Mouse (Mus musculus) brown adipose tissue, adult 24 weeks (tissue): ENCODE measurements around the gene Grip2. TPM values are rescaled to one million over a fixed set of nuclear protein-coding genes. Genes with fewer than 3 reads are reported as not detected.

Source experiments
- H3K27ac ChIP-seq: fragments of 200-500 bp; replicated peaks from 2 replicates; pipeline ENCODE4 v1.5.1; 2012; ENCODE audit warnings: low read depth, mild to moderate bottlenecking, low read length
- H3K4me1 ChIP-seq: fragments of 200-500 bp; 2 replicates; pipeline ENCODE4 v1.6.1; 2012; ENCODE audit warnings: low read length, mixed read lengths; ENCODE audit not compliant: control insufficient read depth, insufficient read depth, insufficient read length
- H3K4me3 ChIP-seq: fragments of 200-500 bp; 2 replicates; pipeline ENCODE4 v1.5.1; 2012; ENCODE audit warnings: low read depth, mild to moderate bottlenecking, low read length, moderate library complexity; ENCODE audit not compliant: insufficient read depth
- polyA plus RNA-seq: library from polyadenylated mRNA; stranded (reverse); fragments of >200 nt; gene quantifications from 2 replicates; pipeline ENCODE4 v1.2.4, GENCODE M21; 2012; ENCODE audit not compliant: missing spikeins, insufficient read depth, insufficient read length

Grip2 gene
- polyA plus RNA-seq, 1 experiment: 0.48 TPM

GRCm38 (mm10) chr6:91754845-91755244 lies 72.2 kb downstream of the Grip2 start:
- Histone ChIP-seq H3K4me3 (no peak overlapping the region), H3K27ac (no peak overlapping the region), H3K4me1 (peaks cover 4% of the 10 kb centered on the region; the same call in 1 of the 2 replicates)

- no peak overlapping the region for H3K4me3 ChIP-seq
- no peak overlapping the region; the same call in 1 of the 2 replicates for H3K27ac ChIP-seq
- H3K4me1 ChIP-seq: peaks cover 4% of the 10 kb centered on the region; the same call in 1 of the 2 replicates
Observed at GRCm38 (mm10) chr6:91754098-91754497, 73.0 kb downstream of the Grip2 start.

GRCm38 (mm10) chr6:91752884-91753283 lies 74.2 kb downstream of the Grip2 start:
- H3K4me3 ChIP-seq: no peak overlapping the region
- H3K4me1 ChIP-seq: peaks cover 4% of the 10 kb centered on the region; the same call in 1 of the 2 replicates
- H3K27ac ChIP-seq: peak overlapping the region; percentile 41

- Histone ChIP-seq H3K4me3 (no peak overlapping the region), H3K27ac (no peak overlapping the region), H3K4me1 (peaks cover 4% of the 10 kb centered on the region; the same call in 1 of the 2 replicates)
Observed at GRCm38 (mm10) chr6:91750976-91751375, 76.1 kb downstream of the Grip2 start.

- no peak overlapping the region for H3K27ac ChIP-seq
- no peak overlapping the region for H3K4me3 ChIP-seq
- no peaks in the 10 kb centered on the region for H3K4me1 ChIP-seq
Observed at GRCm38 (mm10) chr6:91746776-91747175, 80.3 kb downstream of the Grip2 start.

- Histone ChIP-seq H3K27ac (no peak overlapping the region), H3K4me3 (no peak overlapping the region), H3K4me1 (no peaks in the 10 kb centered on the region)
Observed at GRCm38 (mm10) chr6:91745947-91746582, 81.0 kb downstream of the Grip2 start.

- no peaks in the 10 kb centered on the region for H3K4me1 ChIP-seq
- no peak overlapping the region for H3K27ac ChIP-seq
- H3K4me3 ChIP-seq: no peak overlapping the region
Observed at GRCm38 (mm10) chr6:91745246-91745645, 81.8 kb downstream of the Grip2 start.

- no peak overlapping the region for H3K27ac ChIP-seq
- H3K4me3 ChIP-seq: no peak overlapping the region
- no peaks in the 10 kb centered on the region; the same call in 1 of the 2 replicates for H3K4me1 ChIP-seq
Observed at GRCm38 (mm10) chr6:91743886-91744285, 83.2 kb downstream of the Grip2 start.

- H3K4me3 ChIP-seq: no peak overlapping the region
- H3K27ac ChIP-seq: no peak overlapping the region
- H3K4me1 ChIP-seq: peaks cover 7% of the 10 kb centered on the region
Observed at GRCm38 (mm10) chr6:91742995-91743394, 84.1 kb downstream of the Grip2 start.

- peaks cover 11% of the 10 kb centered on the region for H3K4me1 ChIP-seq
- H3K4me3 ChIP-seq: no peak overlapping the region
Observed at GRCm38 (mm10) chr6:91742466-91742865, 84.6 kb downstream of the Grip2 start.

GRCm38 (mm10) chr6:91741046-91741445 lies 86.0 kb downstream of the Grip2 start:
- no peak overlapping the region for H3K27ac ChIP-seq
- H3K4me1 ChIP-seq: peaks cover 24% of the 10 kb centered on the region
- H3K4me3 ChIP-seq: no peak overlapping the region

More at GRCm38 (mm10) chr6:91742466-91742865, 84.6 kb downstream of the Grip2 start:
- H3K27ac ChIP-seq: no peak overlapping the region

- peak overlapping the region; percentile 97 for H3K27ac ChIP-seq
- no peak overlapping the region for H3K4me3 ChIP-seq
- H3K4me1 ChIP-seq: peaks cover 30% of the 10 kb centered on the region
Observed at GRCm38 (mm10) chr6:91738058-91738457, 89.0 kb downstream of the Grip2 start.

GRCm38 (mm10) chr6:91737451-91737850 lies 89.6 kb downstream of the Grip2 start:
- no peak overlapping the region for H3K4me3 ChIP-seq
- H3K27ac ChIP-seq: peak overlapping the region; percentile 97
- peaks cover 30% of the 10 kb centered on the region for H3K4me1 ChIP-seq

- H3K27ac ChIP-seq: peak overlapping the region; percentile 97
- no peak overlapping the region for H3K4me3 ChIP-seq
Observed at GRCm38 (mm10) chr6:91736471-91736870, 90.6 kb downstream of the Grip2 start.

GRCm38 (mm10) chr6:91732138-91732537 lies 94.9 kb downstream of the Grip2 start:
- Histone ChIP-seq H3K27ac (no peak overlapping the region), H3K4me1 (peaks cover 43% of the 10 kb centered on the region)

More at GRCm38 (mm10) chr6:91736471-91736870, 90.6 kb downstream of the Grip2 start:
- peaks cover 39% of the 10 kb centered on the region for H3K4me1 ChIP-seq

GRCm38 (mm10) chr6:91729677-91730127 lies 97.3 kb downstream of the Grip2 start:
- H3K4me3 ChIP-seq: no peak overlapping the region
- H3K27ac ChIP-seq: peak overlapping the region; percentile 68
- H3K4me1 ChIP-seq: peaks cover 34% of the 10 kb centered on the region

More at GRCm38 (mm10) chr6:91732138-91732537, 94.9 kb downstream of the Grip2 start:
- no peak overlapping the region for H3K4me3 ChIP-seq
